Mouse (Mus musculus): ENCODE measurements around the gene Xylt1.

The Xylt1 gene

DNA sequence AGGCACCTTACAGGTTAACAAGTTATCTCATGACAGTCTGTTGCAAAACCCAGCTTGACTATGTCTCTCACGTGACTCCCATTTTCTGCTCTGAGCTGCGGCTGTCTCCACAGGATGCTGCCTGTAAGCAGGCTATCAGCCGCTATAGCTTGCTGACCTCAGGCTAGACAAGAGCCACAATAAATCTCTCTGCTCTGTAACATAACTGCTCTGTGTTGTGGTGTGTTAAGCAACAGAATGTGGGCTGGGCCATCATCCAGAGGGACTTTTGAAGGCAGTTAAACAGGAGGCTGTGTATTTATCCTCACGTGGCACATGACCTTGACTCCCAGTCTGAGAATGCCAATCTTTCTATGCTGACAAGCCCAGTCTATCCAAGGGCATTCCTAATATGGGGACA, 136.1 kb downstream of the Xylt1 start:
- DNase-seq (ENCODE audit: low spot score): no peak

DNA sequence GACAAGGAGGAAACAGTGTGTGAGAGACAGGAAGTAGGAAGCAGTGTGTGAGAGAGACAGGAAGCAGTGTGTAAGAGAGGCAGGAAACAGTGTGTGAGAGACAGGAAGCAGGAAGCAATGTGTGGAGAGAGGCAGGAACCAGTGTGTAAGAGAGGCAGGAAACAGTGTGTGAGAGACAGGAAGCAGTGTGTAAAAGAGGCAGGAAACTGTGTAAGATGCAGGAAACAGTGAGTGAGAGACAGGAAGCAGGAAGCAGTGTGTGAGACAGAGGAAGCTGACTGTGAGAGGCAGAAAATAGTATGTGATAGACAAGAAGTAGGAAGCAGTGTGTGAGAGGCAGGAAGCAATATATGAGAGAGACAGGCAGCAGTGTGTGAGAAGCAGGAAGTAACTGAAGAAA, 140.6 kb downstream of the Xylt1 start:
- no peak for DNase-seq (ENCODE audit: low spot score)

DNA sequence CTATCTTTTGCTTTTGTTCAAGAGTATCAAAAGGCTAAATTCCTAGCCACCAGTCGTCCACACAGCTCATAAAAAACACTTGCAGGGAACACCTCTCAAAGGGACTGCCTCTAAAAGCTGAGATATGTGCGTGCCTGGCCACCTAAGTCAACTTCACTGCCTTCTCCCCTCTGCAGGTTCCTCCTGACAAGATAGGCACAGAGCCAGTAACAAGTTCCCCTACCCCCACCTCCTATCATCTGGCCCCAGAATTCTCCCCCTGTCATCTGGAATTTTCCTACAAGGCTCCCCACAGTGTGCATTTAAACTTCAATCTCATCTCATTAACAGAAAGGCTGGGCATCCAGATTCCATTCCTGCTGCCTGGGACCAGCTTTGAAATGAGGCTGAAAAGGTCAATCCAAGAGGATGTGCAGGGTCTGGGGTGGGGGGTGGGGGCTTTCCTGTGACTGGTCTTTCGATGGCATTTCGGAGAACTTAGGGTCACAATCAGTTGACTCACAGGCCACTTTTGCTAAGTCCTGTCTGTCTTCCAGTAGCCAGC, 141.4 kb downstream of the Xylt1 start:
- no peak for DNase-seq (ENCODE audit: low spot score)

DNA sequence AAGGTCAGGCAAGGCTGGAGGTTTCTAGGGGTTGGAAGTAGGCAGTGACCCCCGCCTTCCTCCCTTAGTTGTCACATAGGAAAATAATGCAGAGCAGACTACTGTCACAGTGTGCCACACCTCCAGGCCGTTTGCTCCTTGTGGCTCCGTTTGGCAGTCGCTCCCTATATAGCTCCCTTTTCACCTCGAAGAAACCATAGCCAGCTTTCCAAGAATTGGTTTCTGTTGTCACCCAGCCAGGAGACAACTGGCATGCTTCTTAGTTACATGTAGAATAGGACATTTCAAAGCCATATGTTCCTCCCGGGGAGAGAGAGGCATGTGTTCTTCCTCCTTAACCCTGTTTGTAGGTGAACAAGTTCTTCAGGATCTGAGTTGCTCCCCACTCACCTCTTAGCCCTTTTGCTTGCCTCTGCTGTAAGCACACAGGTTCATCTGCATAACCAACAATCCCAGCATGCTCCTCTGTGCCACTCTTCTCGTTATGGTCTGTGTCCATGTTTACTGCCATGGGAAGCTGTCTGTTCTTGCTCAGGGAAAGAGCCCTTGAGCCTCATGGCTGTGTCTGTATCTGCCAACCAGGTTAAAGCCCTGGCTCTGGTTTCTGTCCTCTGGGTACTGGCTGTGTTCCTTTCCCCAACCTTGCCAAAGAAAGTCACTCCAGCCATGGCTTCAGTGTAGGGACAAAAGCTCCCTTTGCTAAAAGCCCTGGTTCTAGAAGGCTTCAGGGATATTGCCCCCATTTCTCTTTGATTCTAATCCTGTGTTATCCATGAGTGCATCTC, 143.8 kb downstream of the Xylt1 start:
- DNase-seq (ENCODE audit: low spot score): no peak

DNA sequence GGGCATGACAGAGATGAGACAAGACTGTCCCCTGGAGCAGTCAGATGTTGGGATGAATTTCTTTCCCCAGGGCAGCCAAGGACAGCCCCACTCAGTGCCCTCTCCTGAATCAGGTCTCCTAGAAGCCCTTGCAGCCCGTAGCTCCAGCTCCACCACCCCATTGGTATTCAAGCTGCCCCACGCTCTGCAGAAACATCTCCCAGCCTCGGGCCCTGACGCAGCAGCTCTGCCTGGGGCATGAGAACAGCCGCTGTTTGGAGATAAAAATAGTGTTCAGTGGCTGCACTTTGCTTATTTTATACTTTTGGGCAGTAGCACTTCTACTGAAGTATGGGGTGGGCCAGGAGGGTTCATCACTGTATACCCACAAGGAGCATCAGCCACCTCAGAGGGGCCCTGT, 144.9 kb downstream of the Xylt1 start:
- no peak for DNase-seq (ENCODE audit: low spot score)

DNA sequence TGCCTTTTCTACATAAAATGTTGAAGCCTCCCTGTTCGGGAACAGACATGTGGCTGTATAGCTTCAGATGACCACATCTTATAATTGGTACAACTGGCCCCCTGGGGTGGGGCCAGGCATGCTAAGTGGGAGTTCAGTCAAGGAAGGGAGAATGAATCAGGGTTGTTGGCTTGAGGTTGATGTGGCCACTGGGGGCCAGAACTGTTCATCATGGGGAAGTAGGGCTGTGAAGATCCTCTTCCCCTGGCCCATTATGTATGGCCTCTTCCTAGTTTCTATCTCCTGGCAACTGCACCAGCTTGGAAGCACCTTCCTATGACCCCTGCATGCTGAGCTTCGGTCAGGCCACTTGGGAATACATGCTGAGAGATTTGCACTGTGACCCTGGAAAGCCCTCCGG, 145.8 kb downstream of the Xylt1 start:
- DNase-seq (ENCODE audit: low spot score): no peak

DNA sequence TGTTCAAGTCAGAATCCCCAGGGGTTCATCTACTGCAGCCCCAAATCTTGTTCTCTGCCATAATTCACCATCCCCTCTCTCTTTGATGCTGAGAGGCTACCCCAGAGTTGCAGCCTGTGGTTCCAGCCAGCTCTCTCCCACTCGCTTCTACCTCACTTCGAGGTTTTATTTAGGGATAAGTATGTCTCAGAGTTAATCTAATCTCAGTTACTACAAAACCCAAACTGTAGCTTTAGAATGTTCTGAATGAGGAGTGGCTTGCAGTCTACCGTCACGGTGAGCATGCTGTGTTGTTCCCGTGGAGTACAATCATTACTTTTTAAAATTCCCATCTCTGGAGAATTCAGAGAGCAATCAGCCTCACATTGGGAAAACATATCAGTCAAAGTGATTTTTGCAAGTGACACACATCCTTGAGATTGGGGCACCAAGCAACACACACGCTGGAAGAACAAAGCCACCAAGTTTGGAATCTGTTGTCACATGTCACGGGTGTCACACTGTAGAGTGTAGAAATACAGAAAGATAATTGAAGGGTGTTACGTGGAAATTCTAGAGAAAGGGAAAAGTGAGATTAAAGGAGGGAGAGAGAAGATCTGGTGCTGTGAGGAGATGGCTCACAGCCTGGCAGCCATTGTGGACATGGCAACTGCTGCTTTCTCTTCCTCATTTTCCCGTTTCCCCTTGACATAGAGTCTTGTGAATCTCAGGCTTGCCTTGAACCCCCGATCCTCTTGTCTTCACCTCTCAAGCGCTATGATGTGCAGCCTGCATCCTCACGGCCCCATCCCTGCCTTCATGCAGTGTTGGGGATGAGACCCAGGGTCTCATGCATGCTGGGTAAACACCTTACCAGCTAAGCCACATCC, 149.2 kb downstream of the Xylt1 start:
- DNase-seq (ENCODE audit: low spot score): no peak

DNA sequence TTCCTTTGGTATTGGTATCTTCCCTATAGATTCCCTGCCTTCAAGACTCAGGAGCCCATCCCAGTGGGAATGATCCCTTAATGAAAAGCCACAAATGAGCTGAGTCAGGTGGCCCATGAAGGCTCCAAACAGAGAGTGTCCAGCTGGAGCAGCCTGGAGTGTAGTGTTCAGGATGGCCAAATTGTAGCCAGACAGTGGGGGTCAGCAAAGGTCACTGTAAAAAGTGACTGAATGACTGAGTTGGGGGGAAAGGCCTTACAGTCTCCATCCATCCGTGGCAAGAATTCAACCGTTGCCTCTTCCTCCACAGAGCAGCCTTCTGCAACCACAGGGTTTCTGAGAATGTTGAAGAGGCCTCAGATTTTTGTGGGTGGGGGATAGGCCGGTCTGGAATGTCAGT, 151.9 kb downstream of the Xylt1 start:
- DNase-seq (ENCODE audit: low spot score): no peak

DNA sequence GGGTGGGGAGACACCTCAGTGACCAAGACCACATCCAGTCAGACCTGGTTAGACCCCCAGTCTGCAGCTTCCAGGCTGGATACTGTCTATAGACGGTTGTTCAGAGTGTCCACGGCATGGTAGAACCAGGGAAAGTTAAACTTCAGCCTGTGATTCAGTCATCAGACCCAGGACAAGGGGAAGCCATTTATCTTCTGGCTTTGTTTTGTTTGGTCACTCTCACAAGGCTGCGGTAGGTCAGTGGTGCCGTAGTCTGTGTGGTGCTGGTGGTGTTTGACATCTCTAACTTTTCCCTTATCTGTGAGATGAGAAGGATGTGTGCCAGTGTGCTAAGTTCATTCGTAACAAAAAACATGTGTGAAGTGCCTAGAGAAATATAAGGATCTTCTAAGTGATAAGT, 152.4 kb downstream of the Xylt1 start:
- DNase-seq (ENCODE audit: low spot score): no peak

DNA sequence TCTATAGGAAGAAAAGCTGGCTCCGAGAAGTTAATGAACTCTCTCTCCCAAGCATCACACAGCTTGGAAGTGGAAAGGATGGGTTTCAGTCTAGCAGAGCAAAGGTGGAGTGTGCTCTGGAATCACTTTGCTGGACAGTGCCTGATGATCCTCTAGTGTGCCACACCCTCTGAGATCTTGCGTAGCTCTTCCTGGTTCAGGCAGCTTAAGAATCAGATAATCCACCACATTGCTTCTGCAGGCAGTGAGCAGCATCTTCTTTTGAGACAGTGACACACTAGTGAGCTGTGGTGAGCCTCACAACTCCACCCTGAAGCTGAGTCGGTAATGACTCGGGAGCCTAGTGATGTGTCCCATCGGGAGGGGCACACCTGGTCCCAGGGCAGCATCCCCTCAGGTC, 159.2 kb downstream of the Xylt1 start:
- DNase-seq (ENCODE audit: low spot score): no peak

DNA sequence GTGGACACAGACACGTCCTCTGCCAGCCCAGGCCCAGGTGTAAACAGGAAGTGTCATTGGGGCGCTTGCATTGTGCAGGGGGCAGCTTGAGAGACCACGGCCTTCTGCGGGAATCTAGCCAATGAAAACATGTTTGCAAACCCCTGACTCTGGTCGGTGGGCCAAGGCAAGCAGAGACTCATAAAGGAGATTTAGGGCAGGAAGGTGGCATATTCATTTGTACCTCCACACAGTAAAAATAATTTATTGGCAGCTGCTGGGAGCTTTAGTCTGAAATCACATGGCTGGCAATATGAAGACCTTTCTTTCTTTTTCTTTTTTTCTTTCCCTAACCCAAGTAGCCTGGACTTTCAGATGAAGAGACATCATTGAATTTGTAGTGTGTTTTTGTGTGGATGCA, 159.6 kb downstream of the Xylt1 start:
- DNase-seq (ENCODE audit: low spot score): no peak

DNA sequence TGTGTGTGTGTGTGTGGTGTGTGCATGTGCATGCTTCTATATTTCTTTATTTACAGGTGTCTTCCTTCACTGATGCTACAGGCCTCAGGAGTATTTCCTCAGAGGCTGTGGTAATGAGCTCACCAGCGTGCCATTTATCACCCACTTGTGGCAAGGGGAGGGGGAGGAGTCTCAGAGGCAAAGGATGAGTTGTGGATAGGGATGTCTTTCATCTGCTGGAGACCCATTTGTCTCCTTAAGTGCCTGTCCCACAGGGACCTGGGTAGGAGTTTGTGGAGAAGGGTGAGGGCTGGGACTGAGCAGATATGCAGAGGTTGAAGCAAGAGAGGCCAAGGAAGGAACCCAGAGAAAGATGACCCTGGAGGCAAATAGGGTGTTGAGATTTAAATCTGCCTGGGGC, 160.3 kb downstream of the Xylt1 start:
- DNase-seq (ENCODE audit: low spot score): no peak

DNA sequence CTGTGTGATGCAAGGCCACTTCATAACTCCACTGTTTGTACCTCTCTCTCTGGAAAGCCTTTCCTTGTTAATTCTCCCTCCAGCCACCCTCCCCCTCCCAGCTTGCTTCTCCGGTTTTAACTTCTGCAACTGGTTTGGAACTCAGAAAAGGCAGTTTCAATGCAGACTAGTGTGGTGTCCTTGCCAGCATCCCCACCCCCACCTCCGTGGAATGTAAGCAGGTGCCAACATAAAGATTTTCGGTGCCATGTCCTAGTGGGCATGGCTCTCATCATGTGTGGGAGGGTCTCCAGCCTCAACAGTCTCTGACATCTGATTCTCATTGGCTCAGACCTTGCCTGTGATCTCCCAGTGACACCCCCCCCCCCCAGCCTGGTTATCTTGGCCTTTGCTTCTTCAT, 160.9 kb downstream of the Xylt1 start:
- no peak for DNase-seq (ENCODE audit: low spot score)

DNA sequence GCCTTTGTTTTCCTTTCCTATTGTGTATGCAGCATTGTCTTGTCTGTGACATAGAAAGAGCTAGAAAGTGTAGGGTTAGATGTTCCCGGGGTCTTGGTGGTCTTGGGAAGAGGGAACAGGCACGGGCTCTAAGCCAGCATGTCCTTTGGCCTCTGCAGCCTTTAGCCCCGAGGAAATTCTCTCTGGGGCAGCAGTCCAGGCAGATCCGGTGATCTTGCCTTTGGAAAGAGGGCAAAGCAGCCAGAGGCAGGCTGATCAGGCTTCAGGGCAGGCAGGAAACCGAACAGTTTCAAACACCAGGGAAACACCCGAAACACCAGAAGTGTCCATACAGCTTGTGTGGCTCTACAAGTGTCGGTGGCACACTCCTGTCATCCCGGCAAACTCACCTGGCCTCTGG, 162.3 kb downstream of the Xylt1 start:
- DNase-seq (ENCODE audit: low spot score): no peak

DNA sequence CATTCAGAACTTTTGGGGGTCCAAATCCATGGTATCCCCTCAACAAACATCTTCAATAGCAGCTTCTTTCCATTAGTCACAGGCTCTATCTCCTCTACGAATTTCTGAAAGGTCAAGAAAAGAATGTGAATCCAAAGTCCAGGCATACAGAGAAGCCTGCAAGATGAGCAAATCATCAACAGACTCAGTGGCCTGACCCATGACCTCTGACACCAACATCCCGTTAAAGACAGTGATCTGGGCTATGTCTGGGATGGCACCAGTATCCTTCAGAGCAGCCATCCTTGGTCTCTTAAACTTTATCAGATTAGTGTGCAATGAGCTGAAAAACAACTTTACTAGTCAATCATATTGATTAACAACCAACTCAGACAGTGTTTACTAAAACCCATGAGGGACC, 163.3 kb downstream of the Xylt1 start:
- DNase-seq (ENCODE audit: low spot score): no peak

DNA sequence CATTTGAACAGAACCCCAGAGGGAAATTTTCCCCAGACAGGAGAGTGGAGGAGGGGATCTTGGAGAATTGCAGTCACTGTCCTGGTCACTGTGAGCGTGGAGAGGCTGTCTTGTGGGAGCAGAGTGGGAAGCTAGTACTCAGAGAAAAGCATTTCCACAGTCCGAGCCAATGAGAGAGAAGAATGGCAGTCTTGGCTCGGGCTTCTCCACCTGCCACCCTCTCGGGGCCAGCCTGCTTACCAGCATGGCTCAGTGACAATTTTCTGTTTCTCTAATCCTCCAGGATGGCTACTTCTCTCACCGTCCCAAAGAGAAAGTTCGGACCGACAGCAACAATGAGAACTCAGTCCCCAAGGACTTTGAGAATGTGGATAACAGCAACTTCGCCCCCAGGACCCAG, 167.5 kb downstream of the Xylt1 start:
- DNase-seq (ENCODE audit: low spot score): no peak

DNA sequence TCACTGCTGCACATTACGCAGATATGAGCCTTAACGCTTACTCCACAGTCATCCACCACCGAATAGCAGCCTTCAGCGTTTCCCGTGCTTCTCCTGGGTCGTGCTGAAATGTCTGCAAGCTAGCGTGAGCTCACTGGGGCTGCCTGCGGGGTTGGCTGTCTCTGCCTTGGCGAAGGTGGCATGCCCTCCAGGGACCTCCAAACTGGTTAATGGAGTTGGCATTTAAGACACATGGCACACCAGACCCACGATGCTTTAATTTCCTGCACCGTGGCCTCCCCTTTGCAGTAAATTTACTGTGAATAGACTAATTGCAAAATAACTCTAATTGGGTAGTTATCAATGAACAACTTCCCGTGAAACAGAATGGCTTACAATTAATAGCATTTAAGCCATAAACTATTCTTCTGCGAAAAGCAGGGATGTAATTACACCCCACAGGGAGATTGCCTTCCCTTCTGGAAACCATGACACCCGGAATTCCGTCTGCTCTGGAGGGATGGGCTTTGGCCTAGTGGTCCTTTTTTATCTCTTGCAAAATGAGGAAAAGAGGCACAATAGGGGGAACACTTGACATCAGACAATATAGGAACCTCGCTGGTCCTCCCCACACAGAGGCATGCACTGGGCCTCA, 170.3 kb downstream of the Xylt1 start:
- no peak for DNase-seq (ENCODE audit: low spot score)

DNA sequence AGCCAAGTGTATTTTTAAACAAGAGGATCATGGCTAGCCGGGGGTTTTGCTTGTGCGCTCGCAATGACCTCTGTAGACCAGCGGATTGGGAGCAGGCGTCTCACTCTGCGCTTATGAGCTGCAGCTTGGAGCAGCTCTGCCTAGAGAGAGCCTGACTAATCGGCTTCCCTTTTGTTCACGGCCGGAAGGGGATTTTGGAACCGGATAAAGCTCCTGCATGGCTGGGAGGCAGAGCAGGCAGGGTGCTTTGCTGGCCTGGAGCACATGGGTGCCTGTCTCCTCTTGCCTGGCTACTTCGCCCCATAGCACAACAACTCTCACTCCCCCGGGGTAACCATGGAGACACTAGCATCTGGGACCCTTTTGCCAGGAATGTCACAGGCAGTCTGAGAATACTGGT, 172.4 kb downstream of the Xylt1 start:
- DNase-seq (ENCODE audit: low spot score): no peak

DNA sequence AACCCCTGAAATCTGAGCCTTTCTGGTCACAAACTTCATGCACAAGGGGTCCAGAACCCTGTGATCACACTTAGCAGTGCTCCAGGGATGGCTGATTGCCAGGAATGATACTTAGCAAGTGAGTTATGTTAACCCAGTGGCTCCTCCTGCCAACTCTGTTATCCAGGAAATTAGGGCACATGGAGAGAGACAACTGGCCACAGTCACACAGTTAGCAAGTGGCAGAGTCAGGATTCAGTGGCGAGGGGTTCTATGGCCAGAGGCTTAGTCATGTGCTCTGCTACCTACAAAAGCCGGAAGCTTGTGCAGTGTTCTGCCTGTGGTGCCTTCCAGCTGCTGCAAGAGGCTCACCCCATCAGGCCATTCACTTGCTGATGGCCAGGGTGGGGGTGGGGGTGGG, 175.0 kb downstream of the Xylt1 start:
- no peak for DNase-seq (ENCODE audit: low spot score)

DNA sequence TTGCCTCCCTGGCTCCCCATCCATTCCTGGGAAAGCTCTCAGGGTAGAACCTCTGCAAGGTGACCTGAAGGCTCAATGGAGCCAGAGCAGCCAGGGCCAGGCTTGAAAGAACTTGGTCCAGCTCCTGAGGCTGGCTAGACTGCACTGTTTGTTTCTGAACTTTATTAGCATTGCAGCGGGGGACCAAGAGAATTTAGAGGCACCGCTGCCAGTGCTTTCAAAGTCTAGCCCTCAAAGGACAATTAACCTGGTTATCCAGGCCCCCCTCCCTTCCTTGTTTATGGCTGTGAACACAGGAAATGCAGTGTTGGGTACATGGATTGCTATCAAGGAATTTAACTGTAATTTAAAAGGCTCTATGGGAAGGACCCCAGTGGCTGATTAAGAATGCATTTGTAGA, 177.4 kb downstream of the Xylt1 start:
- DNase-seq (ENCODE audit: low spot score): no peak

DNA sequence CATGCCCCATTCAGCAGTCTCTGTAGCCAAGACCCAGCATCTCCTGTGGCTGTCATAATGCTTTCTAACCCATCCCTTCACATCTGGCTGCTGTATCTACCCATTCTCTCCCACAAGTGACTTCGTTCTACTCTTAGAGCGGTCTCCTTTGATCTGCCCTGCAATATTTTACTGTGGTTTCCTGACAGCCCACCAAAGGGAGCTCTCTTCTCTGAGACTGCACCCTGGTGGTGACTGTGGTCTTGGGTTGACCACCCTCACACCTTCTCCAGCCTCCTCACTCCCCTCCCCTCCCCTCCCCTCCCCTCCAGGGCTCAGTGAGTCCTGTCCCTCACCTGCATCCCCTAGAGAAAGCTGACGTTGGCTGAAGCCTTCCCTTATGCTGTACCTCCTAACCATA, 178.3 kb downstream of the Xylt1 start:
- DNase-seq (ENCODE audit: low spot score): no peak

DNA sequence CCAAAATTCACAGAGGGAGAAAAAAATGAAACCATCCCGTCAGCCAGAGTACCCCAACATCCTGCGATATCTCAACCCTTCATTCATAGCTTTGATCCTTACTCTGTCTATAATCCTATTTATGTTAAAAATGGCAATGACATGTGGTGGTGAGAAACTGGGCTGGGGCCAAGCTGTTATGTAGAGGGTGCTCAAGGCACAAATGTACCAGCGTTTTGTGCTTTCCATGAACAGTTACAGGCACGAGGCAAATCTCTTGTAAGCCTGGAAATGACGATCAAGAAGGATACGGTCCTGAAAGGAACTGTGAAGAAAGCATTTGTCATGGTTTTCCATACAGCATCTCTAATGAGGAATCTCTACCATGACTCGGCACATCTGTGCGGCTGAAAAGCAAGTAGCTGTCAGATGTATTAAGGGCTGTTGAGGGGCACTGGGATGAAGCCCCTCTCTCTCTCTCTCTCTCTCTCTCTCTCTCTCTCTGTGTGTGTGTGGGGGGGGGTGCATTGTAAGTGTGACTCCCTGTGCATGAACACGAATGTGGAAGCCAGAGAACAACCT, 183.2 kb downstream of the Xylt1 start:
- DNase-seq (ENCODE audit: low spot score): no peak

DNA sequence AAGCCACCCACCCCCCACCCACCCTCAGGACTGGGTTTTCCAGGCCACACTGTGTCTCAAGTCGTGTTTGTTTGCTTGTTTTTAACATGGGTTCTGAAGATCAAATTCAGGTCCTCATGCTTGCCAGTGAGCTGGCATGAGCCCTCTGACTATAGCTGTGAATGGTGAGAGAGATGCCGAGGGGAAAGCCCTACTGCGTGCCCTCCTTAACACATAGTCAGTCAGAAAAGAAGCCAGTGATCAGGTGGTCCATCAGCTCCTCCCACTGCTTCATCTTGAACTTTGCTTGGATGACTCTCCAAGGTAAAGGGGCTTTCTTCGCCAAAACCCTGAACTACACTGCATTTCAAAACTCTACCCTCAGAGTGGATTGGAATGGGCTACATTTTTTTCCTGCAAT, 183.8 kb downstream of the Xylt1 start:
- DNase-seq (ENCODE audit: low spot score): no peak

Measured in urinary bladder, postnatal 25 days (tissue).